Mouse (Mus musculus) c-Kit-positive CD71-negative TER-119-negative erythroid progenitor cells, embryonic 14.5 days (primary cell): ENCODE measurements around the gene Rwdd2b.

Source experiments
- DNase-seq: peaks from one replicate; pipeline ENCODE4 v3.0.0-alpha.2; 2013; ENCODE audit warnings: low read depth

Gene Rwdd2b

GRCm38 (mm10) chr16:87420662-87421061 lies 19.7 kb downstream of the Rwdd2b start:
- no peak for DNase-seq

- DNase-seq: peak; percentile 54
Observed at GRCm38 (mm10) chr16:87405001-87405400, 35.4 kb downstream of the Rwdd2b start.

GRCm38 (mm10) chr16:87393813-87394548 lies 46.4 kb downstream of the Rwdd2b start:
- DNase-seq: peak; percentile 47

- DNase-seq: no peak
Observed at GRCm38 (mm10) chr16:87387444-87387977, 52.9 kb downstream of the Rwdd2b start.

- DNase-seq: no peak
Observed at GRCm38 (mm10) chr16:87384366-87384765, 56.0 kb downstream of the Rwdd2b start.
